Mouse (Mus musculus) activated CD4-positive, CD25-positive, alpha-beta regulatory T cell (primary cell): Measurements from ENCODE around the gene Proser1. TPM values are rescaled to one million over a fixed set of nuclear protein-coding genes. Genes with fewer than 3 reads are reported as not detected.

ENCODE experiments used
- polyA plus RNA-seq, 2 experiments: library from polyadenylated mRNA; unstranded; fragments of 100-300 nt; shearing (Covaris generic); gene quantifications; one replicate each; pipeline ENCODE4 v1.2.1; 2017

Proser1 gene
- polyA plus RNA-seq, result 10 to 100 TPM; 18.7 to 25.4 TPM

DNA sequence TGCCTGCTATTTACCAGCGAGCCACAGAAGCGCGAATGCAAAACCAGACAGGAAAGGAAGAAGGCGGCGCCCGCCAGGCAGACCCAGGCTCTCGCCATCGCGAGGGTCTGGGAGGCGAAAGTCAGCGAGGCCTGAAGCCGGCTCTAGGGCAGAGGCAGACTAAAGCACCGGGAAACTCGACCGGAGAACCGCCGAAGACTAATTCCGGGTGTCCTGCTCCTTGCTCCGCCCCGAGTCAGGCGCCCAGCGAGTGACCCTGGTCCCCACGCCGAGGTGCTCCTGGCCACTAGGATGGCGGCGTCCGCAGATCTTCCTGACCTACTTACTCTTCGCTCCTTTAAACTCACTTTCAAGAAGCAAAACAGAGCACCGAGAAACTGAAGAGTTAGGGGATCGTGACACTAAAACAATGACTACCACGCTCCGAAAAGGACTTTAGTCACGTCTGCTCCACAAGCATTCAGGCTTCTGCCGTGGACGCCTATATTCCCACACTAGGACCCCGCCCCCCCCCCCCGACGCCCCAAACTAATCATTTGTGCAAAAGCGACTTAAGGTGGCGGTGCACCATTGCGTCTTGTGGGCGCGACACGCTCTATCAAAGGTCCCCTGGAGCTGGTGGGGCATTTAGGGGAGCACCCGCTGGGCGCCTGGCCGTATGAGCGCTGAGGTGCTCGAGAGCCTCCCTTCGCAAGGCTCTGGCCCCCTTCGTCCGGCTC lies at the start of gene Proser1, which contains the start of gene Nhlrc3:
Gene Proser1, plus strand, starts transcription at position 621 of the 719 bp plus-strand sequence.
Gene Nhlrc3, minus strand, starts transcription at position 287 of the 719 bp plus-strand sequence.

DNA sequence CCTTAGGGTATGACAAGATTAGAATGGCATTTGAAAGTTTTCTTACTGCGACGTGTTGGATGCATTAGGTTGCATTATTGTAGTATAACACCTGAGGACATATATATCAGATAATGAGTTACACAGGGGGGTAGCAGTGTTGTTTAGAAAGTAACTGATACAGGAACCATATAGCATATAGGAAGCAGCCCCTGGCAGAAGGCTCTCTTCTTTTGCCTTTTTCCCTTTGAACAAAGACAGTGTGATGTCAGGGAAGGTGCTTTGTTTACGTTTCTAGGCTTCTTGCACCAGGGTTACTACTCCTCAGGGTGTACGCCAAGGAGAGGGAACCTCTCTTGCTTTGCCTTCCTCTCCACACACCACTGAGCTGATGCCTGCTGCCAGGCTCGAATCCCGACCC lies 24.9 kb downstream of the Proser1 start, which contains the start of gene Stoml3:
Gene Stoml3, plus strand, starts transcription at position 301 of the 400 bp plus-strand sequence.

Other genes starting within 250 kb of the Proser1 start
- gene Nhlrc3, start 334 bp upstream of the Proser1 start, polyA plus RNA-seq, result 10 to 100 TPM; 10.6 to 15.4 TPM
- gene Stoml3, start 25.0 kb downstream of the Proser1 start, polyA plus RNA-seq, result not detected
- gene Frem2, start 193.7 kb downstream of the Proser1 start, polyA plus RNA-seq, result under 1 TPM in 1 of 2 experiments, not detected in 1; 0.04 TPM